Mouse (Mus musculus): Measurements from ENCODE around the gene Odf3. TPM values are rescaled to one million over a fixed set of nuclear protein-coding genes. Genes with fewer than 3 reads are reported as not detected.

The Odf3 gene
- total and polyA plus RNA-seq, 3 experiments = not detected

DNA sequence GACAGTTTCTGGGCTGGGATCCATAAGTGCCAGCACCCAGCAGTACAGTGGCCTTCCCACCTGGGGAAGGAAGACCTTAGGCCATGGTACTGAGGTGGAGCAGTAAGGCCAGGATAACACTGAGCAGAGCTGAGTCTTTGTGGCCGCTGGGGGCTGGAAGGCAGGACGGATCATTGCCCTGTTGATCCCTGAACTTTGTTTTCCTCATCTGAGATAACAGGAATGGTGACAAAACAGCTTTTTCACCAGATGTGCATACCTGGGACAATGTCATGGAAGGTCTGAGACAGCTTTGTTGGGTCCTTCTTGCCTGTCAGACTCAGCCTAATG, 11.9 kb upstream of the Odf3 start:
- H3K9ac ChIP-seq (ENCODE audit: insufficient read depth, low read depth) = no peak overlapping the region
- no peaks in the 10 kb centered on the region for H3K4me1 ChIP-seq (ENCODE audit: control insufficient read depth in 1 of 2, insufficient read depth in 2 of 2)
- no peak overlapping the region for H3K27ac ChIP-seq (ENCODE audit: insufficient read depth, low read depth)
- dilution Hi-C loops (cut with MboI; ENCODE audit: extremely low pct_ligation_motif_present, extremely low pct_unique_long_range_greater_than_20kb, low sequenced_read_pairs) = no loop called here
- no peaks in the 10 kb centered on the region for H3K9me3 ChIP-seq (replicated peaks; ENCODE audit: low read length)
- TF ChIP-seq CHD2 (IDR thresholded peaks at IDR 0.05; ENCODE audit: low read length) = no peak
- TF ChIP-seq USF1 (IDR thresholded peaks at IDR 0.05; ENCODE audit: low read depth, low read length) = no peak
- no peak for TF ChIP-seq EP300 (IDR thresholded peaks at IDR 0.05; ENCODE audit: low read length)
- no peak for TF ChIP-seq ZNF384 (IDR thresholded peaks at IDR 0.05; ENCODE audit: low read depth, low read length)
- no peak for TF ChIP-seq KAT2A (IDR thresholded peaks at IDR 0.05; ENCODE audit: insufficient replicate concordance, low read length)
- TF ChIP-seq UBTF (IDR thresholded peaks at IDR 0.05; ENCODE audit: low read depth, low read length) = no peak
- no peak for TF ChIP-seq ZKSCAN1 (IDR thresholded peaks at IDR 0.05; ENCODE audit: borderline replicate concordance, low read depth, low read length)
- TF ChIP-seq MEF2A (IDR thresholded peaks at IDR 0.05; ENCODE audit: borderline replicate concordance, low read depth, low read length) = no peak
- TF ChIP-seq ZMIZ1 (IDR thresholded peaks at IDR 0.05; ENCODE audit: low read depth, low read length) = no peak
- TF ChIP-seq NELFE (IDR thresholded peaks at IDR 0.05; ENCODE audit: low read depth, low read length) = no peak
- no peaks in the 10 kb centered on the region for H3K36me3 ChIP-seq (replicated peaks in 1 of 2; ENCODE audit: control insufficient read depth in 1 of 2, insufficient read depth in 1 of 2, low read length in 1 of 2)
- H3K27me3 ChIP-seq (replicated peaks) = peaks cover 79% of the 10 kb centered on the region
- H3K4me3 ChIP-seq (replicated peaks in 1 of 3; ENCODE audit: low read depth in 2 of 3, low read length in 2 of 3, poor library complexity in 1 of 3) = no peak overlapping the region
- DNase-seq (ENCODE audit: extremely low read depth) = no peak
- no peak overlapping the region for H3K4me2 ChIP-seq (ENCODE audit: insufficient read depth, low read depth, poor library complexity, severe bottlenecking)
- in situ Hi-C loops (cut with MboI; ENCODE audit: low pct_ligation_motif_present, low pct_unique_long_range_greater_than_20kb, low sequenced_read_pairs) = loop anchor here (25.0 kb wide), 1 partner anchor 748 kb away; the partner anchor contains the start of genes Caly and Prap1
- H3K79me2 ChIP-seq (replicated peaks; ENCODE audit: control insufficient read depth, extremely low read depth, insufficient read depth, poor library complexity, severe bottlenecking) = no peaks in the 10 kb centered on the region

DNA sequence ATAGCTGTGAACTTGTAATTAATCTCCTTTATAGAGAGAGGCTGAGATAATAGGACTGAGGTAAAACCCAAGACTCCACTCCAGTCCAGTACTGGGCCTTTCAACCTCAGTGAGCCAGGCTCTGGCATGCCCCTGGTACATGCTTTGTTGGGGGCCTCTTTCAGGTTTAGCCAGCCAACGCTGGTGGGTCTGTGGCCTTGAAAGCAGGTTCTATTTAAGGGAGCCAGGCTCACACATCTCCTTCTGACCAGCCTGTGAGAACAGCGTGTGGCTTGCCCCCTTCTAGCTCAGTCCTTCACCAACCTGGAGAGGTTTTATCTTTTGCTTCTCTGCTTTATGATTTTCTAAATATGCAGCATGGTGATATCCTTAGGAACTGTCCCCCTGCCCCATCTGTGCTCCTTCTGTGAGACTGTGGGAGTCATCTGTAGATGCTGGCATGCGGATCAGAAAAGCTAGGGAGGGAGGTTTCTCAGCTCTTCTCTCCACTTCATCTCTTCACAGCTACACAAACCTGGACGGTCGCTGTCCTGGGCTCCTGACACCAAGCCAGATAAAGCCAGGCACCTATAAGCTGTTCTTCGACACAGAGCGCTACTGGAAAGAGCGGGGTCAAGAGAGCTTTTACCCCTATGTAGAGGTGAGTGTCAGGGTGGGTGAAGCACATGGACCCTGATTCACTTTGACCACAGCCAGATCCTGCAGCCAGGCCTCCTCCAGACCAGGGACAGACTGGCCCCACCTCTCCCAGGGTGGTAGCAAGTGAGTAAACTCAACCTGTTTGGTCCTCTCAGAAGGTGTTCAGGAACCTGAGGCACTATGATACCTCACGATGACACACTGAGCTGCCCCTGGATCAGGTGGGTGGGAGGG, 11.1 kb upstream of the Odf3 start:
- H3K9ac ChIP-seq (ENCODE audit: insufficient read depth, low read depth) = no peak overlapping the region
- no peaks in the 10 kb centered on the region for H3K9me3 ChIP-seq (replicated peaks; ENCODE audit: low read length)
- no peaks in the 10 kb centered on the region for H3K36me3 ChIP-seq (replicated peaks in 1 of 2; ENCODE audit: control insufficient read depth in 1 of 2, insufficient read depth in 1 of 2, low read length in 1 of 2)
- H3K27ac ChIP-seq (ENCODE audit: insufficient read depth, low read depth) = no peak overlapping the region
- H3K4me2 ChIP-seq (ENCODE audit: insufficient read depth, low read depth, poor library complexity, severe bottlenecking) = no peak overlapping the region
- no peak for DNase-seq (ENCODE audit: extremely low read depth)
- H3K79me2 ChIP-seq (replicated peaks; ENCODE audit: control insufficient read depth, extremely low read depth, insufficient read depth, poor library complexity, severe bottlenecking) = no peaks in the 10 kb centered on the region
- H3K4me1 ChIP-seq (ENCODE audit: control insufficient read depth in 1 of 2, insufficient read depth in 2 of 2) = no peaks in the 10 kb centered on the region
- in situ Hi-C loops (cut with MboI; ENCODE audit: low pct_ligation_motif_present, low pct_unique_long_range_greater_than_20kb, low sequenced_read_pairs) = loop anchor here (25.0 kb wide), 1 partner anchor 749 kb away; the partner anchor contains the start of genes Caly and Prap1
- H3K27me3 ChIP-seq (replicated peaks) = peaks cover 81% of the 10 kb centered on the region
- dilution Hi-C loops (cut with MboI; ENCODE audit: extremely low pct_ligation_motif_present, extremely low pct_unique_long_range_greater_than_20kb, low sequenced_read_pairs) = no loop called here
- TF ChIP-seq HCFC1 (IDR thresholded peaks at IDR 0.05; ENCODE audit: low read depth, low read length) = no peak
- no peak for TF ChIP-seq NELFE (IDR thresholded peaks at IDR 0.05; ENCODE audit: low read depth, low read length)
- no peak for TF ChIP-seq TBP (conservative IDR thresholded peaks at IDR 0.05; ENCODE audit: low read depth, low read length)
- H3K4me3 ChIP-seq (replicated peaks in 1 of 3; ENCODE audit: low read depth in 2 of 3, low read length in 2 of 3, poor library complexity in 1 of 3) = no peak overlapping the region
